Mouse (Mus musculus) right cerebral cortex, postnatal 4 days (tissue): ENCODE measurements around the gene Ndufb6.
"Not testable (repeated sequence)": the region's sequence is repeated elsewhere in the genome, so short reads cannot be mapped to it uniquely, and the experiment has no call there.

ENCODE experiments used
- DNase-seq: peaks from one replicate; pipeline ENCODE4 v3.0.0-alpha.2; 2022

Ndufb6 gene

GRCm38 (mm10) chr4:40279276-40279900 is at the start of gene Ndufb6:
TSS of gene Ndufb6 (minus strand) at chr4:40279421.
- peak; percentile 98 for DNase-seq

DNA sequence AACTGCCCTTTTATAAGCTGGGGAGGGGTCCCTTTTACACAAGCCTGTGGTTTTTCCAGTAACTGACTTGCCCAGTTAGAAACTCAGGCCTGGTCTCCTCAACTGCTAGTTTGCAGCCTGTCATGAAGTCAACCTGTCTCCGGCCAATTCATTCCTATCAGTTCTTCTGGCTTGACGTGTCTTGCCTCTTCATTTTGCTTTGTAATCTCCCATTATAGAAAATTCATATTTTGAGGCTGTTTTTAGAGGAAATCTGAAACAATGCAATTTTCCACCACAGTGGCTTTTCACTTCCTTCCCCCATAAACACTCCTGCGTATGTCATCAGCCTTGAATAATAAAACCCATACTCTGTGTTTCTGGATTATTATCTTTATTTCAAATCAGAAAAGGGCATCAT is 47.9 kb upstream of the Ndufb6 start:
- DNase-seq: no peak

DNA sequence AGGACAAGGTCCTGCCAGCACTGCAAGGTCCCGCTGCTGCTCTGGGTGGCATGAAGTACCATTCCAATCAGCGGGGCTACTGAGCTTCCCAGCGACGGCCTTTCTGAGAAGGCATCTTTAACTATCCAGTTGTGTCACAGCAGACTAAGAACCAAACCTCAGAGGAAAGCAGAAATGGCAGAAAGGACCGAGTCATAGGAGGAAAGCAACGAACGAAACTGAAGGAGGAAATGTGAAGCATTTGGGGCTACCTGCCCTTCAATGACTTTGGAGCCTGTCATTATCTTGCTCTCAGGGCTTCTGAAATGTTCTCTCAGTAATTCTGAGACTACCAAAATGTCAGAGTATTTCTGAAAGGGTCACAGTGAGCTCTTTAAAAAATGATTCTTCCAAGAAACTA is 45.4 kb upstream of the Ndufb6 start:
- no peak for DNase-seq

- no peak for DNase-seq
These were observed 38.2 kb upstream of the Ndufb6 start for GRCm38 (mm10) chr4:40317404-40317803.

- DNase-seq: no peak
These were observed 33.8 kb upstream of the Ndufb6 start for GRCm38 (mm10) chr4:40313026-40313425.

GRCm38 (mm10) chr4:40312213-40312612 is 33.0 kb upstream of the Ndufb6 start:
- no peak for DNase-seq

- no peak for DNase-seq
These were observed 31.7 kb upstream of the Ndufb6 start for GRCm38 (mm10) chr4:40310796-40311383.

DNA sequence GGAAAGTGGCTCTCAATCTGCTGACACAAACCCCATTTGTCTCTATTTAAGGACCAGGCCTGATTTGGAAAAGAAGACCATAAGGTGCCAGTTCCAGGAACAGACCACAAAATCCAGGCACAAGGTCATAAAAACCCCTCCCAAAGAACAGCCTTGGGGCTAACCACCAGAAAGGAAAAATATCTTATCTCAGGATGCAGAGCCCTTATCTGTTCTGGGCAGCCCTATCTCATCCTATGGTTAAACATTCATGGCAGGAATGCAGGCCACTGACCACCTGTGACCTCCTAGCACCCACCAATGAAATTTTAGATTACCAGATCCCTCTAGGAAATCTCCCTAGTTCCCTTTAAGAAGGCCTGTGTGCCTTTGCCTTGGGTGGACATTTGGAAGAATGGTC is 30.5 kb upstream of the Ndufb6 start:
- DNase-seq: no peak

- DNase-seq: no peak
These were observed 23.4 kb upstream of the Ndufb6 start for GRCm38 (mm10) chr4:40302445-40303125.

DNA sequence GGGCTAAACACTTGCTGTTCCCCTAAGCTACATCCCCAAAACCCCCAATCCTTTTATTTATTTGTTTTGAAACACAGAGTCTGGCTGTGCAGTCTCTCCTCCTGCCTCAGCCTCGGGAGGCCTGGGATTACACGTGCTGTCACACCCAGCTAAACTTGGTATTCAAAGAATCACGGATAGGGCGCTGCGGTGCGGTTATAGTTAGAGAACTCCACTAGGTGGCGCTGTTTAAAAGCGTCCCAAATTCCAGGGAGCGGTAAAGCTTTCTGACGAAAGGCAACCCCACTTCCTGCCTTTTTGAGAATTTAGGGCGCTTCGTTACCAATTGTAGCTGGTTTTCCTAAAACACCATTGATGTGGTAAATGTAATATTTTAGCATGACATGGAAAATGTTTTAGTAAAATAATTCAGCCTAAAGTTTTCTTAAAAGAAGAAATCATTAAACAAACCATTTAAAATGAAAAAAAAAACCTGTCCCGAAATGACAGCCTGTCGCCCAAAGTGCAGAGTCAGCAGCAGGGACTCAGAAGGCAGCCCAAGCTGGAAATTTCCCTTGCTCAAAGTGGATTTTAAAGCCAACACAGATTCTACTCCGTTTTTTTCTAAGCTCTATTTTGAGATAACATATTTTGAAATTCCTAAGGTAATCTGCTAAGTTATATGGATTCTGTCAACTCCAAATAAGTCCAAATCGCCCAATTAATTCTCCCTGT is 22.0 kb upstream of the Ndufb6 start:
- DNase-seq: peak; percentile 69

GRCm38 (mm10) chr4:40299169-40299568 is 19.9 kb upstream of the Ndufb6 start:
- no peak for DNase-seq

GRCm38 (mm10) chr4:40291511-40291910 is 12.3 kb upstream of the Ndufb6 start:
- not testable (repeated sequence) for DNase-seq

- DNase-seq: no peak
These were observed 9.8 kb upstream of the Ndufb6 start for GRCm38 (mm10) chr4:40289046-40289445.

DNA sequence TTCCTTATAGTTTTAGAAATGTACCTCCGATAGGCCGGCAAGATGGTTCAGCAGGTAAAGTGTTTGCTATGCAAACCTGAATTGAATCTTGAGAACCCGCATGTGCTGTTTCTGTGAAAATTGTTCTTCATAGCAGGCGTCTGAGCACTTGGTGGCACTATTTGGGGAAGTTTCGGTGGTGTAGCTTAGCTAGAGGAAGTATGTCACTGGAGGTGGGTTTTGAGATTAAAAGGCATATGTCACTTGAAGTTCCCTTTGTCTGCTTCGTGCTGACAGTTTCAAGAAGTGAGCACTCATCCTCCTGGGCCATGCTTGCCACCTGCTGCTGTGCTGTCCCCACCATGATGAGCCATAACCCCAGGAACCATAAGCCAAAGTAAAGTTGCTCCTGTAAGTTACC is 8.2 kb upstream of the Ndufb6 start:
- DNase-seq: no peak

- DNase-seq: peak; percentile 75
These were observed 6.4 kb upstream of the Ndufb6 start for GRCm38 (mm10) chr4:40285582-40285981.

DNA sequence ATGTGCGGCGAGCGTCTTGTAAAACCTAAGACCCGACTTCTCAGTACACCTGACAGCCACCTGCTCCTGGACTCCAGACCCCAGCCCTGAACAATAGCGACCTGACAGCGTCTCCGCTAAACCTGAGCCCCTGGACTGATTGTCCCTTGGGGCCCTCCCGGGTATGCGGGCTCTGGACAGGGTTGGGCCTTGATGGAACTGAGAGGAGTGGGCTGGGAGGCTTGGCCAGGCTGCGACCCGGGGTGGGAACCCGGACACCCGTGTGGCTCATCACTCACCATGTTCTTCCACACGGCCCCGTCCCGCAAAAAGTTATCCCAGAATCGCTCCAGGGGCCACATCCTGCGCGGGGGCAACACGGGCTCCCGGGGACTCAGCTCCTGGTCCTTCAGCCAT is 343 bp downstream of the Ndufb6 start:
- DNase-seq: no peak

DNA sequence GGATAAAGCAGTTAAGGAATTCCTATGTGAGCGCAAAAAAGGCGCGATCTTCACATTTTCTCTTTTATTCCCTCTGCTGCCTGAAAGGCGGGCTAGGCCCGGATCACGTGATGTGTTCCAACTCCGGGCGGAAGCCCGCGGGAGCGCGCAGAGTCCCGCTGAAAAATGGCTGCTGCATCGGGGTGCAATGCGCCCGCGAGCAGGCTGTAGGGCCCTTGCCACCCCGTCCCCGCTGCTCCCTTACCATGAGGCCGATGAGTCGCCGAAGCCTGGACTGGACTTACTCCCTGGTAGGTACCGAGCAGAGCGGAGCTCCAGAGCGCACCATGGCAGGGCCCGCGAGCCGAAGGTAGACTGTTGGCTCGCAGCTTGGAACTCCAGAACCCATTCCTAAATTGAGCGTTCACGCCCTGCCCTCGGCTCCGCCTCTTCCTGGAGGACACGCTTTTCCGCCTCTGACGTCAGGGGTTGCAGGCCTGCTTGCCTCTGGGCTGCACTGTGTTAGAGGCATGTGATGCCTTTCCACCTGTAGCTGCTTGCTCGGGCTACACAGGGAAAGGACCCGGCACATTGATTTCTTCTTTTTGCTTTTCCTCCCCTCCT is 9.7 kb downstream of the Ndufb6 start, which contains the start of the genes Smim27 and Topors:
Gene Smim27 (plus strand): TSS at position 150 of the 603 bp plus-strand sequence.
Gene Topors (minus strand): TSS at position 421 of the 603 bp plus-strand sequence.
- peak; percentile 86 for DNase-seq

GRCm38 (mm10) chr4:40268835-40269234 is 10.4 kb downstream of the Ndufb6 start:
- DNase-seq: no peak

GRCm38 (mm10) chr4:40268204-40268813 is 10.9 kb downstream of the Ndufb6 start:
- DNase-seq: peak; percentile 94

- DNase-seq: no peak
These were observed 11.5 kb downstream of the Ndufb6 start for GRCm38 (mm10) chr4:40267681-40268080.

DNA sequence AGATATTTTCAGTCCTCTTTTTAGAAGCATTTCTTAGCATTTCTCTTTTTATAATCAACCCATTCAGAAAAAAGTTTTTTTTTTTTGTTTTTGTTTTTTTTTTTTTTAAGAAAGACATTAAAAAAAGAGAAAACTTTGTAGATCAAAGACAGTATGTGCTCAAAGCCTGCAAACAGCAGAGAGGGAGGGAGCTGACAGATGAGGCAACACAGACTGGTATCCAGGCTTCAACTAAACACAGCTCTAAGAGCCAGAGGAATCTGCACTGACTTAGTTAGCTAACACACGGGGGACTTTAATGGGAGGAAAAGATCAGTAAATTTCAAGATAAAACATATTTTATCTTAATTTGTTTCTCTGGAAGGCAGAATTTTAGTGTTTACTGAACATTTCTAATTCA is 14.9 kb downstream of the Ndufb6 start:
- DNase-seq: no peak

DNA sequence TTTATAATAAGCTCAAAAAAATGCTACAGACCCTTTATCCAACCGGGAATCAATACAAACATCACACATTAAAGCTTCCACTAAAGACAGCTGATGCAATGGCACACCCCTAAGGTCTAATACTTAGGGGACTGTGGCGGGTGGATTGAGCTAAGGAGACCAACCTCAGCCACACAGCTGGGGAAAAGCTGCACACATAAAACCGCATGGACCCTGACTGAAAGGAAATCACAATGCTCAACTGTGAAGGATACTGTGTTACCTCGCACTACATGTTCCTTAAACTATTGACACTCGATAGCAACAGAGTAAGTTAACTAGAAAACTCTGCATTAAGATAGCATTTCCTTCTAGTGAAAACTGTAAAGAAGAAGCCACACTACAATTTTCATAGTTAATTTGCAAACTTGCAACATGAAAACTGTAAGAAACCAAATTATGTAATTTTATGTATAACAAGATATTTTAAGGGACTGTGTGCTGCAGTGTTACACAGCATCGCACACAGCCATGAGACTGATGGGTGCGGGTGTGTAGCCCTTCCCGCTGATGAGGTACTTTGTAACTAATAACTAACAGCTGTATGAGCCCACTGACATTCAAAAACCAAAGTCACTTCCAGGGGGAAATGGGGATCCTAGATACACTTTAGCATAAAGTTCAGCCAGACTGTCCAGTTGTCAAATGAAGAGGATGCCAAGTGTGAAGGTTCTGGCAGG is 24.7 kb downstream of the Ndufb6 start:
- no peak for DNase-seq
